In the genomic region with DNA sequence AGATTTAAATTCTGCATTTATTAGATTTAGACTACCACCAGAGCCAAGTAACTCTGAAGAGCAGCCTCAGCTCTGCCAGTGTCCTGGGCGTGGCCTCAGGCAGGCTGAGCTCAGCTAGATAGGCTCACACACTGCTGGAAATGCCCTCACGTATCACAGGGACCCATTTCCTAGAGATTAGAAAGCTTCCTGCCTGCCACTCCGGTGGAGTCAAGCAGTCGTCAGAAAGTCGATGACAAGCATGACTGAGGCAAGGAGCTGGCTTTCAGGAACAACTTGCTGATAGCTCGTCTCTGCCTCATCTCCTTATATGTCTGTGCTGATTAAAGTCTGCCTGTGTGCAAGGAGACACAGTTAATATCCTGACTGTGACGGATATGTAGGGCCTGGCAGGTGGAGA, we compare ENCODE assay signal across 11 mouse cellular contexts. TPM values are rescaled to one million over a fixed set of nuclear protein-coding genes. Genes with fewer than 3 reads are reported as not detected.
DNase-seq lines count a peak whose midpoint lies in the region; ATAC-seq and TF ChIP-seq lines count a peak whose summit lies in the region.
"Had no signal": no experiment of that assay in that cellular context is flagged by ENCODE, and none has a peak within 500 bp of the region (broad histone marks: within the 10 kb centered on the region; RNA-seq: fewer than 3 reads in every experiment).

No protein-coding gene starts in this region.

- no peak for TF ChIP-seq POLR2A in heart, adult 2 months (IDR thresholded peaks at IDR 0.05; ENCODE audit: insufficient read depth, low read depth, low read length)

- peak overlapping the region; percentile 72 for H3K27ac ChIP-seq in heart, embryonic 11.5 days (ENCODE audit: low read depth, low read length)
- no peak overlapping the region for H3K27ac ChIP-seq in heart, adult 2 months
- H3K27ac ChIP-seq in intestine, embryonic 16.5 days (ENCODE audit: low read length): no peak overlapping the region
- no peak overlapping the region for H3K27ac ChIP-seq in forebrain, embryonic 14.5 days (ENCODE audit: low read depth, low read length)
- H3K27ac ChIP-seq: hindbrain, embryonic 12.5 days had no signal

- no peaks in the 10 kb centered on the region for H3K79me2 ChIP-seq in heart, adult 2 months (replicated peaks; ENCODE audit: control insufficient read depth, insufficient read depth, low read length)

- no peaks in the 10 kb centered on the region for H3K36me3 ChIP-seq in heart, embryonic 11.5 days (ENCODE audit: control insufficient read depth, insufficient read depth, low read length)
- no peaks in the 10 kb centered on the region for H3K36me3 ChIP-seq in heart, adult 2 months (ENCODE audit: control insufficient read depth, insufficient read depth, low read length)
- H3K36me3 ChIP-seq in intestine, embryonic 16.5 days (ENCODE audit: control insufficient read depth, insufficient read depth, low read length): no peaks in the 10 kb centered on the region
- no peaks in the 10 kb centered on the region for H3K36me3 ChIP-seq in forebrain, embryonic 14.5 days (ENCODE audit: control insufficient read depth, insufficient read depth, low read length)
- H3K36me3 ChIP-seq: hindbrain, embryonic 12.5 days had no signal

- H3K9me3 ChIP-seq in heart, embryonic 11.5 days (replicated peaks; ENCODE audit: control insufficient read depth, low read length): no peaks in the 10 kb centered on the region
- no peaks in the 10 kb centered on the region for H3K9me3 ChIP-seq in intestine, embryonic 16.5 days (ENCODE audit: control insufficient read depth, low read length)
- no peaks in the 10 kb centered on the region for H3K9me3 ChIP-seq in forebrain, embryonic 14.5 days (replicated peaks; ENCODE audit: control insufficient read depth, low read length)
- H3K9me3 ChIP-seq: hindbrain, embryonic 12.5 days had no signal

- H3K4me1 ChIP-seq in heart, embryonic 11.5 days (ENCODE audit: control insufficient read depth, insufficient read depth, low read length): peaks cover 11% of the 10 kb centered on the region; the same call in 1 of the 2 replicates
- H3K4me1 ChIP-seq in heart, adult 2 months (ENCODE audit: control insufficient read depth, insufficient read depth, low read length): no peaks in the 10 kb centered on the region
- H3K4me1 ChIP-seq in intestine, embryonic 16.5 days (ENCODE audit: control insufficient read depth, insufficient read depth, low read length): peaks cover 8% of the 10 kb centered on the region
- no peaks in the 10 kb centered on the region for H3K4me1 ChIP-seq in forebrain, embryonic 14.5 days (ENCODE audit: control insufficient read depth, insufficient read depth, low read length)
- H3K4me1 ChIP-seq: hindbrain, embryonic 12.5 days had no signal

- no peaks in the 10 kb centered on the region for H3K27me3 ChIP-seq in heart, embryonic 11.5 days (ENCODE audit: control insufficient read depth, insufficient read depth, low read length)
- H3K27me3 ChIP-seq in heart, adult 2 months (ENCODE audit: control insufficient read depth, insufficient read depth, low read length): no peaks in the 10 kb centered on the region
- H3K27me3 ChIP-seq in intestine, embryonic 16.5 days (replicated peaks; ENCODE audit: control insufficient read depth, insufficient read depth, low read length): no peaks in the 10 kb centered on the region
- no peaks in the 10 kb centered on the region for H3K27me3 ChIP-seq in forebrain, embryonic 14.5 days (replicated peaks; ENCODE audit: control insufficient read depth, insufficient read depth, low read length)
- H3K27me3 ChIP-seq: hindbrain, embryonic 12.5 days had no signal

- intact Hi-C loops in heart, adult 2 months (cut with DNase I): no loop called here

- H3K4me2 ChIP-seq in heart, embryonic 11.5 days: peak overlapping the region; percentile 50
- H3K4me2 ChIP-seq in intestine, embryonic 16.5 days (ENCODE audit: low read depth, low read length): no peak overlapping the region
- H3K4me2 ChIP-seq in forebrain, embryonic 14.5 days (ENCODE audit: low read length): no peak overlapping the region
- H3K4me2 ChIP-seq: hindbrain, embryonic 12.5 days had no signal

- ATAC-seq in heart, embryonic 11.5 days (replicated peaks; ENCODE audit: insufficient number of reproducible peaks, low FRiP score, low TSS enrichment): peak; percentile 79
- ATAC-seq in intestine, embryonic 16.5 days: peak; percentile 82
- ATAC-seq in forebrain, embryonic 14.5 days: no peak
- ATAC-seq: forebrain, embryonic 16.5 days had no signal

- TF ChIP-seq EP300 in heart, adult 2 months (IDR thresholded peaks at IDR 0.05; ENCODE audit: insufficient read depth, low read depth, low read length): no peak

- H3K9ac ChIP-seq in heart, embryonic 11.5 days (ENCODE audit: low read depth, low read length): no peak overlapping the region
- H3K9ac ChIP-seq in heart, adult 2 months (ENCODE audit: low read depth, low read length): no peak overlapping the region
- H3K9ac ChIP-seq in intestine, embryonic 16.5 days (ENCODE audit: low read depth, low read length): no peak overlapping the region
- no peak overlapping the region for H3K9ac ChIP-seq in forebrain, embryonic 14.5 days (ENCODE audit: low read length)
- H3K9ac ChIP-seq: hindbrain, embryonic 12.5 days had no signal

- WGBS in heart, embryonic 11.5 days (ENCODE audit: insufficient replicate concordance): 10% methylated on average over 7 of the region's 7 CpGs
- 17% methylated on average over 7 of the region's 7 CpGs for WGBS in heart, adult 2 months
- WGBS in intestine, embryonic 16.5 days: 35% methylated on average over 7 of the region's 7 CpGs
- WGBS in forebrain, embryonic 14.5 days: 77% methylated on average over 7 of the region's 7 CpGs

- no peak for TF ChIP-seq CTCF in heart, adult 2 months (IDR thresholded peaks at IDR 0.05)

- no peak for DNase-seq in heart, adult 2 months
- DNase-seq in MEL-GATA-1-ER (ENCODE audit: extremely low read depth, low read depth): peak; percentile 98
- peak; percentile 17 for DNase-seq in lung, postnatal 36 days
- no peak for DNase-seq in thymus, postnatal 4 days
- DNase-seq in embryo, embryonic 11 days: no peak
- no peak for DNase-seq in forebrain, embryonic 14.5 days (ENCODE audit: low spot score)
- DNase-seq: kidney, postnatal 4 days had no signal

- H3K4me3 ChIP-seq in heart, embryonic 11.5 days (ENCODE audit: low read depth, low read length): no peak overlapping the region
- no peak overlapping the region for H3K4me3 ChIP-seq in heart, adult 2 months
- no peak overlapping the region for H3K4me3 ChIP-seq in intestine, embryonic 16.5 days (ENCODE audit: low read length)
- H3K4me3 ChIP-seq in forebrain, embryonic 14.5 days (ENCODE audit: low read depth, low read length): no peak overlapping the region
- H3K4me3 ChIP-seq: hindbrain, embryonic 12.5 days had no signal

RNA-seq across cellular contexts. Expression of a gene that starts 38.8 kb away (rescaled TPM):
- polyA plus RNA-seq in heart, embryonic 11.5 days (2014; fragmentation: Nextera tagmentation; extraction: Ambion mirVana): 1.0 and 1.3 TPM in 2 replicates
- under 1 TPM; 0.27 to 0.42 TPM for total RNA-seq in heart, adult 2 months (2021)
- 0.25 and 0.32 TPM in 2 replicates for polyA plus RNA-seq in heart, adult 2 months (2012; rRNA removed)
- 1.9 and 2.1 TPM in 2 replicates for polyA plus RNA-seq in intestine, embryonic 16.5 days (2015; fragmentation: Nextera tagmentation; extraction: Ambion mirVana)
- 1.3 and 2.4 TPM in 2 replicates for polyA plus RNA-seq in forebrain, embryonic 14.5 days (2014; fragmentation: Nextera tagmentation; extraction: Ambion mirVana)

RNA-seq across cellular contexts. Expression of a gene that starts 44.8 kb away (rescaled TPM):
- polyA plus RNA-seq in heart, embryonic 11.5 days (2014; fragmentation: Nextera tagmentation; extraction: Ambion mirVana): 6.3 and 10.4 TPM in 2 replicates
- total RNA-seq in heart, adult 2 months (2021): under 1 TPM; 0.37 to 0.50 TPM
- polyA plus RNA-seq in heart, adult 2 months (2012; rRNA removed): 0.37 and 1.1 TPM in 2 replicates
- polyA plus RNA-seq in intestine, embryonic 16.5 days (2015; fragmentation: Nextera tagmentation; extraction: Ambion mirVana): 7.8 and 8.8 TPM in 2 replicates
- polyA plus RNA-seq in forebrain, embryonic 14.5 days (2014; fragmentation: Nextera tagmentation; extraction: Ambion mirVana): 2.1 and 2.3 TPM in 2 replicates

Comparison
In these comparisons a context has a peak if more than half of its experiments do, and no peak if none do; other contexts are left out.
1. DNase-seq: peak in MEL-GATA-1-ER (single experiment) and lung, postnatal 36 days (single experiment); none in heart, adult 2 months (0 of 2), thymus, postnatal 4 days (single experiment), embryo, embryonic 11 days (single experiment) and forebrain, embryonic 14.5 days (single experiment).